Mouse (Mus musculus) spleen, adult 2 months (tissue): ENCODE measurements at regions not wholly inside any gene's neighbourhood (a gene's known extent, or its start where the extent isn't known, plus 50 kb on each side); places are given as distances from the start of the nearest gene placed in this dataset.

Experiments used
- DNase-seq, 2 experiments: peaks; one replicate each; pipeline versions ENCODE4 v3.0.0 to v3.0.0-alpha.2; 2012 to 2021; ENCODE audit warnings: low spot score in 2 of 2, low read depth in 1 of 2
- H3K27ac ChIP-seq: fragments of 200-500 bp; 2 replicates; pipeline ENCODE4 v1.5.1; 2012; ENCODE audit warnings: low read length, inconsistent platforms; ENCODE audit not compliant: insufficient read depth
- H3K27me3 ChIP-seq: fragments of 200-500 bp; 2 replicates; pipeline ENCODE4 v1.6.1; 2012; ENCODE audit warnings: mild to moderate bottlenecking, moderate library complexity, low read length, inconsistent platforms; ENCODE audit not compliant: control insufficient read depth, insufficient read depth
- H3K36me3 ChIP-seq: fragments of 200-500 bp; 2 replicates; pipeline ENCODE4 v1.6.1; 2012; ENCODE audit warnings: mild to moderate bottlenecking, low read length, inconsistent platforms; ENCODE audit not compliant: control insufficient read depth, insufficient read depth
- H3K4me1 ChIP-seq: fragments of 200-500 bp; 2 replicates; pipeline ENCODE4 v1.6.1; 2011; ENCODE audit warnings: inconsistent platforms; ENCODE audit not compliant: control insufficient read depth, insufficient read depth, insufficient read length
- H3K4me3 ChIP-seq: fragments of 200-500 bp; 2 replicates; pipeline ENCODE4 v1.5.1; 2011; ENCODE audit warnings: mild to moderate bottlenecking, inconsistent platforms; ENCODE audit not compliant: insufficient read depth, insufficient read length; ENCODE audit errors: extremely low read depth
- CTCF ChIP-seq: fragments of 200-500 bp; IDR thresholded peaks from 2 replicates; pipeline ENCODE4 v1.5.1; 2011; ENCODE audit warnings: mild to moderate bottlenecking, inconsistent platforms; ENCODE audit not compliant: insufficient read depth, insufficient read length, insufficient replicate concordance; ENCODE audit errors: extremely low read depth
- POLR2A ChIP-seq: fragments of 200-500 bp; IDR thresholded peaks from 2 replicates; pipeline ENCODE4 v1.6.1; 2011; ENCODE audit warnings: low read depth, low read length, inconsistent platforms
- WGBS: fragments of 180-500 bp; shearing (Covaris S2); methylation state at CpG from one replicate; pipeline ENCODE4 v1.1.7; 2018; 5-methylcytosine and 5-hydroxymethylcytosine counted together

- H3K4me3 ChIP-seq = no peak overlapping the region
- DNase-seq = no peak
- no peaks in the 10 kb centered on the region for H3K4me1 ChIP-seq
- WGBS = 10% methylated on average over 2 of the region's 2 CpGs
- H3K27me3 ChIP-seq = no peaks in the 10 kb centered on the region
- no peak for TF ChIP-seq CTCF
- no peak for TF ChIP-seq POLR2A
- H3K36me3 ChIP-seq = no peaks in the 10 kb centered on the region
- no peak overlapping the region for H3K27ac ChIP-seq
These were observed 81.1 kb upstream of the Ptpn13 start for GRCm38 (mm10) chr5:103343869-103344268.

- TF ChIP-seq CTCF = no peak
- no peak for TF ChIP-seq POLR2A
- H3K4me3 ChIP-seq = no peak overlapping the region
- no peaks in the 10 kb centered on the region for H3K36me3 ChIP-seq
- no peaks in the 10 kb centered on the region for H3K4me1 ChIP-seq
- H3K27me3 ChIP-seq = no peaks in the 10 kb centered on the region
- no peak overlapping the region for H3K27ac ChIP-seq
- 83% methylated on average over 3 of the region's 3 CpGs for WGBS
- DNase-seq = no peak
These were observed 83.5 kb upstream of the Ptpn13 start for GRCm38 (mm10) chr5:103341456-103341855.

GRCm38 (mm10) chr5:103340626-103341025 is 84.4 kb upstream of the Ptpn13 start:
- no peak for DNase-seq
- Histone ChIP-seq H3K4me1 (no peaks in the 10 kb centered on the region), H3K36me3 (no peaks in the 10 kb centered on the region), H3K27me3 (no peaks in the 10 kb centered on the region), H3K4me3 (no peak overlapping the region), H3K27ac (no peak overlapping the region)
- WGBS = 59% methylated on average over 9 of the region's 9 CpGs
- TF ChIP-seq CTCF (no peak), POLR2A (no peak)

- TF ChIP-seq CTCF (no peak), POLR2A (no peak)
- 53% methylated on average over 11 of the region's 11 CpGs for WGBS
- Histone ChIP-seq H3K27me3 (no peaks in the 10 kb centered on the region), H3K4me1 (no peaks in the 10 kb centered on the region), H3K36me3 (no peaks in the 10 kb centered on the region), H3K4me3 (no peak overlapping the region), H3K27ac (no peak overlapping the region)
- DNase-seq = no peak
These were observed 88.1 kb upstream of the Ptpn13 start for GRCm38 (mm10) chr5:103336689-103337490.

- TF ChIP-seq POLR2A (no peak), CTCF (no peak)
- no peaks in the 10 kb centered on the region for H3K27me3 ChIP-seq
- no peaks in the 10 kb centered on the region for H3K36me3 ChIP-seq
- no peak overlapping the region for H3K4me3 ChIP-seq
- 15% methylated on average over 12 of the region's 12 CpGs for WGBS
- no peak overlapping the region for H3K27ac ChIP-seq
- H3K4me1 ChIP-seq = no peaks in the 10 kb centered on the region
- no peak for DNase-seq
These were observed 88.9 kb upstream of the Ptpn13 start for GRCm38 (mm10) chr5:103335916-103336688.

- no peaks in the 10 kb centered on the region for H3K4me1 ChIP-seq
- 54% methylated on average over 10 of the region's 10 CpGs for WGBS
- TF ChIP-seq CTCF = no peak
- no peak overlapping the region for H3K27ac ChIP-seq
- DNase-seq = no peak
- H3K4me3 ChIP-seq = no peak overlapping the region
- H3K36me3 ChIP-seq = no peaks in the 10 kb centered on the region
- H3K27me3 ChIP-seq = no peaks in the 10 kb centered on the region
These were observed 98.6 kb upstream of the Ptpn13 start for GRCm38 (mm10) chr5:103326412-103326811.

GRCm38 (mm10) chr5:103320341-103320740 is 104.7 kb upstream of the Ptpn13 start:
- Histone ChIP-seq H3K4me1 (no peaks in the 10 kb centered on the region), H3K4me3 (no peak overlapping the region), H3K36me3 (no peaks in the 10 kb centered on the region), H3K27ac (no peak overlapping the region), H3K27me3 (no peaks in the 10 kb centered on the region)
- DNase-seq = no peak
- TF ChIP-seq POLR2A (no peak), CTCF (no peak)
- 85% methylated on average over 5 of the region's 5 CpGs for WGBS
